Mouse (Mus musculus) left cerebral cortex, postnatal 14 days (tissue): Measurements from ENCODE around the gene Cenpc1. TPM values are rescaled to one million over a fixed set of nuclear protein-coding genes. Genes with fewer than 3 reads are reported as not detected.
A peak's percentile ranks its signal among the peaks of the same experiment; 100 is the strongest.

Experiments used
- DNase-seq, 2 experiments: peaks; one replicate each; pipeline ENCODE4 v3.0.0; 2021 to 2022; ENCODE audit warnings: low spot score in 2 of 2, mixed read lengths in 1 of 2
- intact Hi-C: fragments of 180-260 bp; cut with DNase I; formaldehyde crosslinking; loops from one replicate; pipeline ENCODE4 v1.15.1; 2025
- long read RNA-seq, 2 experiments: library from polyadenylated mRNA; stranded (forward); transcript quantifications; one replicate each; pipeline ENCODE4 v2.0.0; 2021
- total RNA-seq, 2 experiments: library from RNA; stranded (reverse); gene quantifications; 2 replicates each; pipeline ENCODE4 v1.2.3; 2021

Cenpc1 gene
- total RNA-seq = 10 to 100 TPM; 23.1 to 24.2 TPM
- long read RNA-seq, experiment 1, transcript Cenpc1-201 (19 exons, 3,192 nt) = major isoform, 5 of 12 reads
- long read RNA-seq, experiment 1, partial matches to known transcripts = 2 of 12 reads
- long read RNA-seq, experiment 1, other reads (novel, unspliced or antisense) = 5 of 12 reads
- long read RNA-seq, experiment 2, transcript Cenpc1-201 (19 exons, 3,192 nt) = major isoform, 5 of 10 reads
- long read RNA-seq, experiment 2, partial matches to known transcripts = 0 of 10 reads
- long read RNA-seq, experiment 2, other reads (novel, unspliced or antisense) = 5 of 10 reads

DNA sequence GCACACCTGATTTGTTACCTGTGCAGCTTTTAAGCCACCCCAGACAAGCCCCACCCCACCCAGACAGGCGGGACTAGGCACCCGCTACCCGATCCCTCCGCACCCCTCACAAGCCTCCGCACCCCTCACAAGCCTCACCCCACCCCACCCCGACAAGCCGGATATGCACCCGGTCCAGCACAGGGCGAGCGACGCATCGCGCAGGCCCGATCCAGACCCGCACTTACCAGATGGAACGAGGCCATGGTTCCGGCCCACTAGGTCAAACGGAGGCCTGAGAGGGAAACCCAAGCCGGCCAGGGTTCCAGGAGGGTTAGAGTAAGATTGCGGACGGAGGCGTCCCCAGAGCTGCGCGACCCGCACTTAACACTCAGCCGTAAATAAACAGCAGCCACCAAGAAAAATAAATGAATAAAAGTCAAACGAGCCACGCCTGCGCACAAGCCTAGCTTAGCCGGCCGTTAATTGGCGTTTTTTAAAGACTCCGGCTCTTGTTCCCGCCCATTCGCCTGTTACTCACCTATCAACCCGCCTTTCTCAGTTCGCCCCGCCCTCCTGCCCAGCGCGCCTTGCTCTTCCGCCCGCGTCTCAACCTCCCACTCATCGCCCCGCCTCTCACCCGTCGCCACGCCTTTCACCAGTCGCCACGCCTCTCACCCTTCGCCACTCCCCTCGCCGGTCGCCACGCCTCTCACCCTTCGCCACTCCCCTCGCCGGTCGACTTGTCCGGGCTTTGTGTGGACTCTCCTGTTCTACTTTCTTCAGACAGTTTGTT is at the start of gene Cenpc1:
Cenpc1 (minus strand) TSS at position 483 of the 775 bp plus-strand sequence.
- intact Hi-C loops = loop anchor here (5.0 kb wide), 1 partner anchor 102 kb away; no protein-coding TSS in a partner anchor
- peak; percentile 93 to 95 for DNase-seq

- intact Hi-C loops = no loop called here
- no peak for DNase-seq
Measured at GRCm38 (mm10) chr5:86113997-86114396, 48.6 kb upstream of the Cenpc1 start.

DNA sequence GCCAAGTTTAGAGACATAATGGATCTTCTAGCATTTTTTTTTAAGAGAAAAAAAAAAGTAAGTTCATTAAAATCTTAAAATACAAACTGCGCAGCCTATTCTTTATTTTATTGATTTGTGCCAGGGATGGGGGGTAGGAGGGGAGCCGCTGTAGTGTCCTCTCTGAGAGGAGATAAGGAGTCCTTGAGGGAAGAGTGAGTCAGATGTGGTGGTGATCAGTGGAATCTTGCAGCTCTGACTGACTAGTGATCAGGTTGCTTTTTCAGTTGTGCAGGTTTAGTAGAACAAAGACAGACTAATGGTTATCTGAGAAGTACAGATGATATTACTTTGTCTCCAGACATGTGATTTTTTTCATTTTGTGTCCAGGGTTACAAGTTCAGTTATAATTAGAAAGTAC is 47.7 kb upstream of the Cenpc1 start:
- intact Hi-C loops = no loop called here
- DNase-seq = no peak

GRCm38 (mm10) chr5:86111074-86111473 is 45.7 kb upstream of the Cenpc1 start:
- DNase-seq = no peak
- intact Hi-C loops = no loop called here

GRCm38 (mm10) chr5:86106610-86107009 is 41.2 kb upstream of the Cenpc1 start:
- no peak for DNase-seq
- intact Hi-C loops = no loop called here

DNA sequence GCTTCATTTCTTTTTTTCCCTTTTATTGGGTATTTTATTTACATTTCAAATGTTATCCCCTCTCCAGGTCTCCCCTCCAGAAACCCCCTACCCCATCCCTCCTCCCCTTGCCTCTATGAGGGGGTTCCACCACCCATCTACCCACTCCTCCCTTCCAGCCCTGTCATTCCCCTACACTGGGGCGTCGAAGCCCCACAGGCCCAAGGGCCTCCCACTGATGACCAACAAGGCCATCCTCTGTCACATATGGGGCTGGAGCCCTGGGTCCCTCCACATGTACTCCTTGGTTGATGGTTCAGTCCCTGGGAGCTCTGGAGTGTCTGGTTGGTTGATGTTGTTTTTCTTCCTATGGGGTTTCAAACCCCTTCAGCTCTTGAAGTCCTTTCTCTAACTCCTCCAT is 36.8 kb upstream of the Cenpc1 start:
- no peak for DNase-seq
- intact Hi-C loops = no loop called here

- no peak for DNase-seq
- intact Hi-C loops = no loop called here
Measured at GRCm38 (mm10) chr5:86100621-86101020, 35.2 kb upstream of the Cenpc1 start.

GRCm38 (mm10) chr5:86098988-86099387 is 33.6 kb upstream of the Cenpc1 start:
- intact Hi-C loops = no loop called here
- no peak for DNase-seq

- intact Hi-C loops = no loop called here
- no peak for DNase-seq
Measured at GRCm38 (mm10) chr5:86094754-86095153, 29.4 kb upstream of the Cenpc1 start.

DNA sequence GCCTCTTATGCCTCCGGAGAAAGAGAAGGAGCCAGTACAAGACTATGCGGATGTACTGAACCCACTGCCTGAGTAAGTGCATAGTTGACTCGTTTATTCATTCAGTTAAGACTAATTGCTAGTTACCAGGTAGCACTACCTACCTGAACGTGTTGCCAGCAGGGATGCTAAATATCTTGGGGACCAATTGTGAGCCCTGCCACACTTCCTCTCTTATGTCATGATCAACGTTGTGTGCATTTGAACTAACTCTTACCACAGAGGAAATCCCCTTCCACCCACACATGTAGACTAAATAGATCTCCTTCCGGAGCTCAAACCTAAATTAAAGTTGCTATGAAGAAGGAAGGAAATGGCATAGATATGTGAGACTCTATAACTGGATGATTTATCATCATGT is 21.4 kb upstream of the Cenpc1 start:
- intact Hi-C loops = no loop called here
- DNase-seq = no peak

- intact Hi-C loops = no loop called here
- no peak for DNase-seq
Measured at GRCm38 (mm10) chr5:86084979-86085378, 19.6 kb upstream of the Cenpc1 start.

GRCm38 (mm10) chr5:86083987-86084386 is 18.6 kb upstream of the Cenpc1 start:
- no peak for DNase-seq
- intact Hi-C loops = no loop called here

DNA sequence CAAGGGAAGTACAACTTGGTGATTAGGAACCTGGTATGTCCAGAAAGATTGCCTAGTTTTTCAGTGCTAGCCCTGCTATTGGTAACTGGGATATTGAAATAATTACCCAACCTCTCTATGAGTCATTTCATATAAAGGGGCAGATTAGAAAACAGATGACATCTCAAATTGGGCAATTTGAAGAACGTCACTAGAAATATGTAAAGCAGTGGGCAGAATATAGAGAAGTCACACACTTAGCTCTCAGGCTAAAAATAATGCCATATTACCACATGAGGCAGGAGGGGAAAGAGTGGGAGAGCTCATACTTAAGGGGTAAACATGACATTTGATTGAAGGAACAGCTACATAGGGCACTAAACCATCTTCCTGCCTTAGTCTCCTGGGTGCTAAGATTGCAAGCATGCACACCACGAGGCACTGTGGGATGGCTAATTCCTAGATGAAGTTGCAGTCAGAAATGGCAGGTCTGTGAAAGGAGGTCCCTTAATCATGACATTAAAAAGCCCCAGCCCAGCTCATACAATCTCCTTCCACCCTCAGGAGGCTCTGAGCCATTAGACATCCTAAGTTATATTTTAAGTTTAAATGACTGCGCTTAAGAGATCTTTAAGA is 13.4 kb upstream of the Cenpc1 start:
- DNase-seq = no peak
- intact Hi-C loops = no loop called here

DNA sequence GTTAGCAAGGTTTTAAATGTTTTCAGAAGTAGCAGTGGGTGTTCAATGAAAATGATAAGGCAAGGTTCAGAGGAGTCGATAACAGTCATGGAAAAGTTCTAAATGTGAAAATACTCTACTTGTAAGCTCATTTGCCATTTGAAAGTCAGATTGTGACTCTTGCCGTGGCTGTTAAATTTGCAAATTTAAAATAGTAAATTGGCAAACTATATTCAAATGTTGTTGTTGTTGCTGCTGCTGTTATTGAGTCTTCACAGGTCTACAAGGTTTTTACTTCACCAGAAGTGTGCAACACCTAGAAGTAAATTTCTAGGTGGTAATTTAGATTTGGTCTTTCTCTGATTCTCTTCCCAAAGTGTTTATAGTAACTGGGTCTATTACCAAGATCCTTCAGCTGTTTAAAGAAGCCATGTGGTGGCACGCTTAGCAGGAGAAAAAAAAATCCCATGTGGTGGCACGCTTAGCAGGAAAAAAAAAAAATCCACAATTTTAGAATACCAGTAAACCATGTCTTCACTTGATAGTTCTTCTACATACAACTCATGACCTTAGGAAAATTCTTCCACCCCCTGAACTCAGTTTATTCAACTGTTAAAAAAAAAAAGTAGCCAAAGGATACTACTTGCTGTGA is 7.5 kb upstream of the Cenpc1 start:
- intact Hi-C loops = no loop called here
- no peak for DNase-seq

GRCm38 (mm10) chr5:86071538-86071937 is 6.2 kb upstream of the Cenpc1 start, which contains the start of gene Stap1:
Gene Stap1 (plus strand): TSS chr5:86071746.
- DNase-seq = no peak
- intact Hi-C loops = no loop called here

GRCm38 (mm10) chr5:86069121-86069520 is 3.7 kb upstream of the Cenpc1 start:
- intact Hi-C loops = loop anchor here (5.0 kb wide), 1 partner anchor 98 kb away; no protein-coding TSS in a partner anchor
- DNase-seq = no peak

- intact Hi-C loops = loop anchor here (5.0 kb wide), 1 partner anchor 99 kb away; no protein-coding TSS in a partner anchor
- no peak for DNase-seq
Measured at GRCm38 (mm10) chr5:86068451-86068850, 3.1 kb upstream of the Cenpc1 start.

DNA sequence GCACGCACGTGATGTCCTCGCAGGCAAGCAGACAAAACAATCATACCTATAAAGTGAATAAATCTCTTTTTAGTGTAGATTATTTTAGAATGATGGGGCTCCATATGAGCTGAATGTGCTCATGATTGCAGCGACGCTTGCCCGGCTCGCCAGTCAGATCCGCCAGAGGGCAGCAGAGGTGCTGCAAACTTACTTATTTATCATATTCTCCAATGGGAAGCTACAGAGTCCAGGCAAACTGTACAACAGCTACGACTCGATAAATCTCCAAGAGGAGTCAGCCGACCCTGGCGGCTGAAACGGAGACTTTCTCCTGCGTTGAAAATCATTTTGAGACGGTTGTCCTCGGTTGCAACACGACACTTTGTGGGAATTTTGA is 1.2 kb upstream of the Cenpc1 start:
- peak; percentile 92 to 93 for DNase-seq
- intact Hi-C loops = loop anchor here (5.0 kb wide), 1 partner anchor 101 kb away; no protein-coding TSS in a partner anchor

GRCm38 (mm10) chr5:86065876-86066550 is 630 bp upstream of the Cenpc1 start:
- no peak for DNase-seq
- intact Hi-C loops = loop anchor here (5.0 kb wide), 1 partner anchor 101 kb away; no protein-coding TSS in a partner anchor
